Mouse (Mus musculus) olfactory bulb, adult 2 months (tissue): ENCODE measurements around the gene Wipf3. TPM values are rescaled to one million over a fixed set of nuclear protein-coding genes. Genes with fewer than 3 reads are reported as not detected.

Experiments used
- H3K27ac ChIP-seq: fragments of 200-500 bp; 2 replicates; pipeline ENCODE4 v1.5.1; 2012; ENCODE audit warnings: low read depth, low read length; ENCODE audit not compliant: insufficient read depth
- H3K4me1 ChIP-seq: fragments of 200-500 bp; 2 replicates; pipeline ENCODE4 v1.6.1; 2012; ENCODE audit warnings: low read length; ENCODE audit not compliant: control insufficient read depth, insufficient read depth
- H3K4me3 ChIP-seq: fragments of 200-500 bp; 2 replicates; pipeline ENCODE4 v1.5.1; 2012; ENCODE audit warnings: mild to moderate bottlenecking, low read depth, low read length, moderate library complexity; ENCODE audit not compliant: insufficient read depth
- CTCF ChIP-seq: fragments of 200-500 bp; IDR thresholded peaks from 2 replicates; pipeline ENCODE4 v1.5.1; 2012; ENCODE audit warnings: low read depth, mild to moderate bottlenecking, low read length, moderate library complexity; ENCODE audit not compliant: insufficient read depth
- POLR2A ChIP-seq: fragments of 200-500 bp; IDR thresholded peaks from 2 replicates; pipeline ENCODE4 v1.6.1; 2012; ENCODE audit warnings: mild to moderate bottlenecking, low read depth, low read length, moderate library complexity; ENCODE audit not compliant: insufficient read depth
- WGBS: fragments of 180-500 bp; shearing (Covaris S2); methylation state at CpG from one replicate; pipeline ENCODE4 v1.1.7; 2018; 5-methylcytosine and 5-hydroxymethylcytosine counted together
- polyA plus RNA-seq: library from polyadenylated mRNA; stranded (reverse); fragments of >200 nt; gene quantifications from 2 replicates; pipeline ENCODE4 v1.2.4, GENCODE M21; 2012; ENCODE audit warnings: low replicate concordance; ENCODE audit not compliant: missing spikeins, insufficient read depth, insufficient read length

Gene Wipf3
- polyA plus RNA-seq, 1 experiment: not detected

DNA sequence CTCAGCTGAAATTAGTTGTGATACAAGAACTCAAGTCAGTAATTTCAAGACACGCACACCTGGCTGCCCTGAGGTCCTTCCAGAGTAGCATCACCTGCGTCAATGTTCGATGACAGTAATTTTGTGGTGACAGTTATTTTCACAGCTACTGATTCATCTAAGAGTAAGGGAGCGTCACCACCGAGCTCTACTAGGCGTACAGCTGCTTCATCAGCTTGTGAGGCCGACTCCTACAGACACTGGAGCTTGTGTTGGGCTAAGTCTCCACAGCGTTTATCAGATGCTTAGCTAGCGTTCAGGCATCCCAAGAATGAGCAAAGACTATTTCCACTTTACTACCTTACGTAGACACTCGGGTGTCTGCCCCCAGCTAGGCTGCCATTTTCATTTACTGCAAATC, 76.9 kb downstream of the Wipf3 start:
- H3K27ac ChIP-seq: peak overlapping the region; percentile 30; the same call in 1 of the 2 replicates
- peaks cover 18% of the 10 kb centered on the region for H3K4me1 ChIP-seq
- no peak overlapping the region for H3K4me3 ChIP-seq
- no peak for TF ChIP-seq POLR2A
- no peak for TF ChIP-seq CTCF
- WGBS: 58% methylated on average over 11 of the region's 11 CpGs

DNA sequence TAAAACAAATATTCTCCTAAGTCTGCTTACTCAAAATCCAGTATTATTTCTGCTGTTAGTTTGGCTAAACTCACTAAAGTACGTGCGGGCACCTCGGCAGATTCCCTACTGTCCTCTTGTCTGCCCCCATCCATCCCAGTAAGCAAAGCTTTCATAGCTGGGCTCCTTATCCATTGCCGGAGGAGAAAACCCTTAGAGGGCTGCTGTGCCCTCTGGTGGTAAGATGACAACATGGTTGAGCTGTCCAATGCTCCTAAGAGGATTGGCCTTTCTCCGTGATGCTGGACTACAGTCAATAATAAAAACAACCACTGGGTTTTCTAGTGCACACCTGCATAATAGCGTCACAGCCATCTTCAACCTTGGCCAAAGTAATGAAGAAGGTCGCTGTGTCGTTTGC, 77.6 kb downstream of the Wipf3 start:
- TF ChIP-seq CTCF (no peak), POLR2A (no peak)
- WGBS: 37% methylated on average over 8 of the region's 8 CpGs

DNA sequence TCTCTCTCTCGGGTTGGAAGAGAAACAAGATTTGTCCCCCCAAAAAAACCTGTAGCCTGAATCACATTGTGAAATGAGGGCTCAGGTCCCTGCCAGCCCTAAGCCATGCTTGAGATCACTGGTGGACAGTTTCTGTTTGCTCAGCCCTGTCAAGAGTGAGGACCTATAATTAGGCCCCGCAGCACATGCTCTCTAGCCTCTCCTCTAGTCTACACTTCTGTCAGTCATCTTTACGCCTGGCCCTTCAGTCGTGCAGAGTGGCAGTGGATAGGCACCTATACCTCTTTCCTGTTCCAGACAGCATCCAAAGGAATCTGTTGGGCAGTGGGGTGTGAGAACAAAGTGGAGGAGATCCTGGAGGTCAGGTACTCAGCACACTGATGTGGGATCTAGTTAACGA, 78.4 kb downstream of the Wipf3 start:
- Histone ChIP-seq H3K4me3 (no peak overlapping the region), H3K27ac (peak overlapping the region; percentile 9; the same call in 1 of the 2 replicates), H3K4me1 (peaks cover 18% of the 10 kb centered on the region)
- 38% methylated on average over 5 of the region's 5 CpGs for WGBS
- TF ChIP-seq POLR2A (no peak), CTCF (no peak)

More for the DNA sequence above, 77.6 kb downstream of the Wipf3 start:
- Histone ChIP-seq H3K4me1 (peaks cover 18% of the 10 kb centered on the region), H3K4me3 (no peak overlapping the region), H3K27ac (no peak overlapping the region)

DNA sequence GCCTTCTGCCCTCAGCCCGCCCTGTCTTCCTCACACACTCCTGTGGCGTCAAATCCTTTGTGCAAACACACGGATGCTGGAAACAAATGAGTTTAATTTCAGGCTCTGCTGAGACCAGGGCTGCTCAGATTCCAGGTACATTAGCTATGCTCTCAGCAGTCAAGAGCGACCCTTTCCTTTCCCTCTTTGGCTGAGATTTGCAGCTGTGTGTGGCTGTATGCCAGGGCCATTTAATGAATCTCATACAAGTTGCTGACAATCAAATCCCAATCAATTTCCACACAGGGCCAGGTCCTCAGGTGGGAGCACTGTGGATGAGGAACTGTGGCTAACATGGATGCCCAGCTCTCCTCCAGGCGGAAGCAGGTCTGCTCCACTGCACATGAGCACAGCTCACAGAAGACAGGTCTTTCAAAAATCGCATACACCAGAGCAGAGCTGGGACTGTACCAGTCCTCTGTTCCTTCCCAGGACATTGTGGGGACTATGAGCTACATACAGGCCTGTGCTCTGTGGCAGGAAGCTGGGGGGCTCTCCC, 78.9 kb downstream of the Wipf3 start:
- 0 out of 2 replicates have a peak overlapping the region, but pooled peaks have one; percentile 13 for H3K27ac ChIP-seq
- WGBS: 40% methylated on average over 6 of the region's 6 CpGs
- H3K4me1 ChIP-seq: peaks cover 18% of the 10 kb centered on the region
- TF ChIP-seq CTCF (no peak), POLR2A (no peak)
- H3K4me3 ChIP-seq: no peak overlapping the region

DNA sequence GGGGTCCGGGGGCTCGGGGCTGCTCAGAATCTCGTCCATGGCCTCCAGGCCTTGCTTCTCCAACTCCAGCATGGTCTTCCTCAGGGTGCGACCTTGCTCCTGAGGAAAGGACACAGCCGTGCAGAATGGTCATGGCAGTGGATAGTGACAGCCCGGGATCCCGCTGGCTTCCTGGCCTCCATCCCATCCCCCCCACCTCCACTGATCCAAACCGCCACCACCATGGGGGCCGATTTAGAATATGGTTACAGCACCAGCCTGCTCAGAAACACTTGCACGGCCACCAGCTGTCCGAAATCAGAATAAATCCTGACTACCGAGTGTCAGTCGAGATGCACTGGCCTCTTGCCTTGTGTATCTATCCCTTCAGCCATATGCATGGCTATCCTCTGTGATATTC, 79.9 kb downstream of the Wipf3 start:
- Histone ChIP-seq H3K4me1 (peaks cover 18% of the 10 kb centered on the region), H3K4me3 (no peak overlapping the region), H3K27ac (no peak overlapping the region)
- TF ChIP-seq POLR2A (no peak), CTCF (no peak)
- WGBS: 81% methylated on average over 13 of the region's 13 CpGs

DNA sequence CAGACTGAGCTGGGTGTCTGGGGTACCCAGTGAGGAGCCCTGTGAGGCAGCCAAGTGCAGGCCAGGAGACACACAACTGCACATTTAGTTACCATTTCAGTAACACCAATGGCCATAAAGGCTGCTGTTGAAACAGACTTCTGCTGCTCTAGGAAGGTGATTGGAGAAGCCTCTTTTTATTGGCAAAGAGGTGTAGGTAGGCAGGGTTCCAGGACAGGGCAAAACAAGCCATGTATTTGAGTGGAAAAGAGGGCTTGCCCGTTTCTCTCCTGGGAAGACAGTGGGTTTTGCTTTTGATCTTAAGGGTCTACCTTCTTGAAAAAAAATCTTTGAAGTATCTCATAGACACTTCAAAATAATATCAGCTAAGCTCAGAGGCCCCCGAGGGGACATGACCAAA, 82.9 kb downstream of the Wipf3 start:
- peaks cover 16% of the 10 kb centered on the region for H3K4me1 ChIP-seq
- 77% methylated on average over 2 of the region's 2 CpGs for WGBS
- TF ChIP-seq POLR2A (no peak), CTCF (no peak)
- H3K27ac ChIP-seq: no peak overlapping the region
- H3K4me3 ChIP-seq: no peak overlapping the region

DNA sequence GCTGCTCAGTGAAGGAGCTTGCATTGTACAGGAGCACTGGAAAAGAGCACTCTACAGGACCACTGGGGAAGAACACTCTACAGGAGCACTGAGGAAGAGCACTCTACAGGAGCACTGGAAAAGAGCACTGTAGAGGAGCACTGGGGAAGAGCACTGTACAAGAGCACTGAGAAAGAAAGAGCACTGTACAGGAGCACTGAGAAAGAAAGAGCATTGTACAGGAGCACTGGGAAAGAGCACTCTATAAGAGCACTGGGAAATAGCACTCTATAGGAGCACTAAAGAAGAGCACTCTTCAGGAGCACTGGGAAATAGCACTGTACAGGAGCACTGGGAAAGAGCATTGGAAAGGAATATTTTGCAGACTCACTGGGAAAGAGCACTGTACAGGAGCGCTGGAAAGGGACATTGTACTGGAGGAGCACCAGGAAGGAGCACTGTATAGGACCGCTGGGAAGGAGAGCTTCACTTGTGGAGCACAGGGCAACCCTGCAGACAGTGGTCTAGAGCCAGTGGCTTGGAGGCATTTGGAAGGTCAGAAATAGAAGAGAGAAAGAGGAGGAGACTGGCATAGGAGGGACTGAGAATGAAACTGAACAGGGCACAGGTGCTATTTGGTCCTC, 87.2 kb downstream of the Wipf3 start:
- Histone ChIP-seq H3K4me3 (no peak overlapping the region), H3K4me1 (peaks cover 5% of the 10 kb centered on the region; the same call in 1 of the 2 replicates), H3K27ac (no peak overlapping the region)
- TF ChIP-seq CTCF (no peak), POLR2A (no peak)
- WGBS: 95% methylated on average over 2 of the region's 2 CpGs

DNA sequence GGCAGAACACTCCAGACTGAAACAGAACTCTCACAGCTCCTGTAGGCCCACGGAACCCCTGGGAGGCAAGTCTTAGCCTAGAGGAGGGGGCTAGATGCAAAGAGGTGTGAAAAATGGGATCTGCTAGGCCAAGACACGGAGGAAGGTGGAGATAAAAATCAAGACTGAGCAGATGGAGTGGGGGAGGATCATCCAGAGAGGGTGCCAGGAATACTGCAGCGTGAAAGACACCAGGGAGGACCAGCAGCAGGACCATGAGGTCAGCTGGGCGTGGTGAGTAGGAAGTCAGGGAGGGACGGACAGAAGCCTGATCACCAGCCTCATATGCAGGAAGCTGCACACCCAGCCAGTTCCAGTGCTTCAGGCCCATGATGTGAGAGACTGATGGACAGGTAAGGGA, 89.4 kb downstream of the Wipf3 start:
- TF ChIP-seq CTCF (no peak), POLR2A (no peak)
- H3K27ac ChIP-seq: no peak overlapping the region
- peaks cover 5% of the 10 kb centered on the region; the same call in 1 of the 2 replicates for H3K4me1 ChIP-seq
- 82% methylated on average over 5 of the region's 5 CpGs for WGBS
- H3K4me3 ChIP-seq: no peak overlapping the region

DNA sequence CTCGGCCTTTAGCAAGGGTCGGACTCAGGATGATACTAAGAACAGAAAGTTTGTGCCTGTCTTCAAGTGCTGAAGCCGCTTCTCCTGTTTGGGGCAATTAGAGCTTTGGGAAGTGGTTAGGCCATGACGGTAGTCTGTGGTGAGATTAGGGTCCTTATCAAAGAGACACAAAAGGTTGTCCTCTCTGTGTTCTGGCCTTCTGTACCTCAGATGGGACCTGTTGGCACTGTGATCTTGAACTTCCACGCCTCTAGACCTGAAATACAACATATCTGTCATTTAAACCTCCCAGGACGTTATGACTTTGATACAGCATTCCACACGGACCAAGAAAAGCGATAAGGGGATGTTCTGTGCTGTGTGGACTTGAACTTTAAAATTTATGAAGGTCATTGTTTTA, 99.3 kb downstream of the Wipf3 start:
- peaks cover 10% of the 10 kb centered on the region for H3K4me1 ChIP-seq
- 95% methylated on average over 8 of the region's 8 CpGs for WGBS
- TF ChIP-seq CTCF (no peak), POLR2A (no peak)

DNA sequence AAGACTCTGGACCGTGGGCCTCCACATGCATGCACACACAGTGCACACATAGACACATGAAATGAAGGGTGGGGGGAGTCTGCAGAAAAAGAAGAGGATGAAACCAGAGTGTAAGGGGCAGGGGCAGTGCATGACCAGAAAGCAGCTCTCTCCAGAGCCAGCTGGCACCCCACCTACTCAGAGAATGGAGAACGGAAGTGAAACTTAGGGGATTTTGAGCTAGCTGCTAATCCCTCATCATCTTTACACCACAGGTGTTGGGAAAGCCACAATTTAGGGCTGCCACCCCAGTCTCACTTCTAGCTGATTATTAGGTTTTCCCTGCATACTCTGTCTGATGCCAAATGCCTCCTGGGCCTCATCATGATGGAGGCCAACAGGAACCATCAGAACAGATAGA, 100.8 kb downstream of the Wipf3 start:
- WGBS: 70% methylated on average over 2 of the region's 2 CpGs
- no peak overlapping the region for H3K27ac ChIP-seq
- no peak overlapping the region for H3K4me3 ChIP-seq
- TF ChIP-seq CTCF: no peak
- TF ChIP-seq POLR2A: no peak
- H3K4me1 ChIP-seq: peaks cover 10% of the 10 kb centered on the region

More for the DNA sequence above, 99.3 kb downstream of the Wipf3 start:
- H3K4me3 ChIP-seq: no peak overlapping the region
- H3K27ac ChIP-seq: no peak overlapping the region
